Mouse (Mus musculus): ENCODE results near the gene Taf11. TPM values are rescaled to one million over a fixed set of nuclear protein-coding genes. Genes with fewer than 3 reads are reported as not detected.
A peak's percentile ranks its signal among the peaks of the same experiment; 100 is the strongest.

Taf11 gene
- polyA plus RNA-seq, 1 experiment = 38.4 TPM

DNA sequence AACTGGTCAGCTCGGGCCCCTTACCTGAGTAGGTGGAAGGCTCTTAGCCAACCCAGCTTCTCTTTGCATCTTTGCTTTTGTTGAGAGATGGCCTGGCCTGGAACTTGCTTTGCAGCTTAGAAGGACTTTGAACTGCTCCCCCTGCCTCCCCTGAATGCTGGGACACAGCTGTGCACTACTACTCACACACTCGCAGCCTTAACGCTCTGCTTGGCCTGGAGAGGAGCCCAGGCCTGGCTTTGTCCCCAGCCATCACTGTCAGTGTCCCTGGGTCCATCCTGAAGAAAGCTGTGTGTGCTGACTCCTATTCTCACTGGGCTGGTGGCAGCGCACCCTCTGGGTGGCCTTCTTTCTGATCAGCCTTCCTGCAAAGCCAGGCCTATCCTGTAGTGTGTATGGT is 11.0 kb upstream of the Taf11 start:
- Histone ChIP-seq H3ac (ENCODE audit: control insufficient read depth, insufficient read length, low read depth) (no peak overlapping the region), H3K36me3 (ENCODE audit: control insufficient read depth, insufficient read depth) (no peaks in the 10 kb centered on the region), H3K27me3 (ENCODE audit: control insufficient read depth, insufficient read depth, insufficient read length) (no peaks in the 10 kb centered on the region), H3K4me3 (ENCODE audit: insufficient read depth, poor library complexity, severe bottlenecking) (no peak overlapping the region), H3K79me2 (ENCODE audit: control insufficient read depth, insufficient read depth) (peaks cover 9% of the 10 kb centered on the region), H3K79me3 (ENCODE audit: low read depth) (peaks cover 3% of the 10 kb centered on the region)
- no peak for TF ChIP-seq MAX (IDR thresholded peaks at IDR 0.05)
- no peak for TF ChIP-seq FOSL1 (IDR thresholded peaks at IDR 0.05; ENCODE audit: insufficient read depth, low read length, poor library complexity, severe bottlenecking)
- TF ChIP-seq USF1 (IDR thresholded peaks at IDR 0.05; ENCODE audit: low read depth) = no peak
- no peak for TF ChIP-seq MYOG (IDR thresholded peaks at IDR 0.05; ENCODE audit: control insufficient read depth, extremely low read depth, insufficient read length)
- TF ChIP-seq MYOD1 (IDR thresholded peaks at IDR 0.05; ENCODE audit: control insufficient read depth, insufficient read length, low read depth) = no peak
- no peak for TF ChIP-seq CEBPB (IDR thresholded peaks at IDR 0.05; ENCODE audit: low read depth)

DNA sequence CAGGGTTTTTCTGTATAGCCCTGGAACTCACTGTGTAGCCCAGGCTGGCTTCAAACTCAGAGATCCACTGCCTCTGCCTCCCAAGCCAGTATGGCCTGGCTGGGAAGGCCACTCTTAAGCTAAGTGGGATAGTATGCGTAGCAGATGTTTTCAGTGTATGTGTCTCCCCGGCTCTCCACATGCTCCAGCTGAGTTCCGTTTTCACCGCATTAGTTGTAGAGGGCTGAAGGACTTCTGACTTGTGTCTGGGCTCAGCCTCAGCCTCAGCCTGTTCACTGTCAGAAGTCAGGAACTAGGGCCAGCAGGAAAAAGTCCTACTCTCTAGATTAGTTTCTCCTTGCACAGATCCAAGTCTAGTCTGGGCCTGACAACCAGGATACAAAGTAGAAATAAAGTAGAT is 6.7 kb upstream of the Taf11 start:
- H3K79me2 ChIP-seq (ENCODE audit: control insufficient read depth, insufficient read depth) = peaks cover 32% of the 10 kb centered on the region
- H3K79me3 ChIP-seq (ENCODE audit: low read depth) = peaks cover 5% of the 10 kb centered on the region
- H3K27me3 ChIP-seq (ENCODE audit: control insufficient read depth, insufficient read depth, insufficient read length) = no peaks in the 10 kb centered on the region
- TF ChIP-seq MYOD1 (IDR thresholded peaks at IDR 0.05; ENCODE audit: control insufficient read depth, insufficient read length, low read depth) = no peak
- TF ChIP-seq CTCF (IDR thresholded peaks at IDR 0.05; ENCODE audit: control insufficient read depth, insufficient read depth, insufficient read length) = no peak
- no peak for TF ChIP-seq MYOG (IDR thresholded peaks at IDR 0.05; ENCODE audit: control insufficient read depth, extremely low read depth, insufficient read length)
- TF ChIP-seq MAX (IDR thresholded peaks at IDR 0.05) = no peak
- no peak for TF ChIP-seq FOSL1 (IDR thresholded peaks at IDR 0.05; ENCODE audit: insufficient read depth, low read length, poor library complexity, severe bottlenecking)
- H3K4me3 ChIP-seq (ENCODE audit: insufficient read depth, poor library complexity, severe bottlenecking) = no peak overlapping the region
- no peak overlapping the region for H3ac ChIP-seq (ENCODE audit: control insufficient read depth, insufficient read length, low read depth)
- peaks cover 4% of the 10 kb centered on the region for H3K36me3 ChIP-seq (ENCODE audit: control insufficient read depth, insufficient read depth)

DNA sequence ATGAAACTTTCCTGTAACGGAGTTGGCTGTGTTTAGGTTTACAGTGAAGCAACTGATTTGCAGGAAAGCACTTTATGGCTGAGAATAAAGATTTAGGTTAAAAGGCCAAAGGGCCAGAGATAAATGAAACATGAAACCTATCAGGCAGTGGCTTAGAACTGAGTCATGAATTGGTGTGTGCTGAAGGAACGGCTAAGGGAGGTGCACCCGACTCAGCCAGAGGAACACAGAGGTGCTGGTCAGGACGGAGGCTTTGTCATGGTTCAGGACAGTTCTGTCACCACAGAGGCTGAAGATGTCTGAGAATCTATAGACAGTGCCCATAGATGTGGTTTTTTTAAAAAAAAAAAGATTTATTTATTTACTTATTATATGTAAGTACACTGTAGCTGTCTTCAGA is 5.1 kb upstream of the Taf11 start:
- peaks cover 12% of the 10 kb centered on the region for H3K79me3 ChIP-seq (ENCODE audit: low read depth)
- peaks cover 47% of the 10 kb centered on the region for H3K79me2 ChIP-seq (ENCODE audit: control insufficient read depth, insufficient read depth)
- H3K4me3 ChIP-seq (ENCODE audit: insufficient read depth, poor library complexity, severe bottlenecking) = no peak overlapping the region
- H3K36me3 ChIP-seq (ENCODE audit: control insufficient read depth, insufficient read depth) = peaks cover 4% of the 10 kb centered on the region
- TF ChIP-seq FOSL1 (IDR thresholded peaks at IDR 0.05; ENCODE audit: insufficient read depth, low read length, poor library complexity, severe bottlenecking) (no peak), MYOG (IDR thresholded peaks at IDR 0.05; ENCODE audit: control insufficient read depth, extremely low read depth, insufficient read length) (no peak), MAX (IDR thresholded peaks at IDR 0.05) (no peak), USF1 (IDR thresholded peaks at IDR 0.05; ENCODE audit: low read depth) (no peak), MYOD1 (IDR thresholded peaks at IDR 0.05; ENCODE audit: control insufficient read depth, insufficient read length, low read depth) (no peak), CTCF (IDR thresholded peaks at IDR 0.05; ENCODE audit: control insufficient read depth, insufficient read depth, insufficient read length) (no peak), CEBPB (IDR thresholded peaks at IDR 0.05; ENCODE audit: low read depth) (no peak)
- H3K27me3 ChIP-seq (ENCODE audit: control insufficient read depth, insufficient read depth, insufficient read length) = no peaks in the 10 kb centered on the region
- H3ac ChIP-seq (ENCODE audit: control insufficient read depth, insufficient read length, low read depth) = no peak overlapping the region

DNA sequence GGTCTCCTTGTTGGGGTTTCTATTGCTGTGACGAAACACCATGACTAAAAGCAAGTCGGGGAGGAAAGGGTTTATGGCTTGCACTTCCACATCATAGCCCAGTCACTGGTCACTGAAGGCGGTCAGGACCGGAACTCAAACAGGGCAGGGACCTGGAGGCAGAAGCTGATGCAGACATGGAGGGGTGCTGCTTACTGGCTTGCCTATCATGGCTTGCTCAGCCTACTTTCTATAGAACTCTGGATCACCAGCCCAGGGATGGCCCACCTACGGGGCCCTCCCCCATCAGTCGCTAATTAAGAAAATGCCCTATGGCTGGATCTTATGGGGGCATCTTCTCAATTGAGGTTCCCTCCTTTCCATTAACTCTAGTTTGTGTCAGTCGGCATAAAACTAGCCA is 1.7 kb upstream of the Taf11 start:
- Histone ChIP-seq H3K79me2 (ENCODE audit: control insufficient read depth, insufficient read depth) (peaks cover 61% of the 10 kb centered on the region), H3K36me3 (ENCODE audit: control insufficient read depth, insufficient read depth) (peaks cover 4% of the 10 kb centered on the region), H3K79me3 (ENCODE audit: low read depth) (peaks cover 19% of the 10 kb centered on the region), H3K4me3 (ENCODE audit: insufficient read depth, poor library complexity, severe bottlenecking) (no peak overlapping the region), H3ac (ENCODE audit: control insufficient read depth, insufficient read length, low read depth) (no peak overlapping the region), H3K27me3 (ENCODE audit: control insufficient read depth, insufficient read depth, insufficient read length) (no peaks in the 10 kb centered on the region)
- TF ChIP-seq FOSL1 (IDR thresholded peaks at IDR 0.05; ENCODE audit: insufficient read depth, low read length, poor library complexity, severe bottlenecking) (no peak), MYOG (IDR thresholded peaks at IDR 0.05; ENCODE audit: control insufficient read depth, extremely low read depth, insufficient read length) (no peak), MAX (IDR thresholded peaks at IDR 0.05) (no peak), MYOD1 (IDR thresholded peaks at IDR 0.05; ENCODE audit: control insufficient read depth, insufficient read length, low read depth) (no peak), CEBPB (IDR thresholded peaks at IDR 0.05; ENCODE audit: low read depth) (no peak), USF1 (IDR thresholded peaks at IDR 0.05; ENCODE audit: low read depth) (no peak), CTCF (IDR thresholded peaks at IDR 0.05; ENCODE audit: control insufficient read depth, insufficient read depth, insufficient read length) (no peak)

DNA sequence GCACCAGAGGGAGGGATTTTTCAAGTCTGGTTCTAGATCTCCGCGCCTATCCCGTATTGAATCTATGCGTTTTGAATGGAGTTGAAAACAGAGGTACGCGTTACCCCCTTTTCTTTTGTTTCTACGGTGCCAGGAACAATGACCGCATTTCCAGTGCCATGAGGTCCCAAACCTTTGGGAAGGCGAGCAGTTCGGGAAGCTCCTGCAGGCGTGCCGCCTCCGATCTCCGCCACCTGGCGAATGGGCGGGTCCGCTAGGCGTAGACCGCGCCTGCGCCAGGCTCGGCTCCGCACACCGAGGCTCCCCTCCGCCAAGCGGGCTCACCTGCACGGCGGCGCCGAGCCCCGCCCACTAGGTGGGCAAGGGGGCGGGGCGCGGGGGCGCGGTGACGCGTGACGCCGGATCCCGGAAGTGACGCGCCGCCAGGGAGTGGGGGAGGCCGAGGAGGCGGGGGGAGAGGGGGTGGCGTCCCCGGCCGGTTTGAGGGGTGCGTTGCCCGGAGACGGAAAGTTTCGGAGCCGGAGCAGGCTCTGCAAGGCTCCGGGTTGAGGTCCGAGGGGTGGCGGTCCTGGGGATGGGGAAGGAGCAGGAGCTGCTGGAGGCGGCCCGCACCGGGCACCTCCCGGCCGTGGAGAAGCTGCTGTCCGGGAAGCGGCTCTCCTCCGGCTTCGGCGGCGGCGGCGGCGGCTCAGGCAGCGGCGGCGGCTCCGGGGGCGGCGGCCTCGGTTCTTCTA is 589 bp downstream of the Taf11 start, which contains the start of gene Anks1:
TSS of gene Anks1 (plus strand) at position 419 of the 734 bp plus-strand sequence.
- no peak for TF ChIP-seq FOSL1 (IDR thresholded peaks at IDR 0.05; ENCODE audit: insufficient read depth, low read length, poor library complexity, severe bottlenecking)
- no peak for TF ChIP-seq MYOG (IDR thresholded peaks at IDR 0.05; ENCODE audit: control insufficient read depth, extremely low read depth, insufficient read length)
- no peak for TF ChIP-seq CEBPB (IDR thresholded peaks at IDR 0.05; ENCODE audit: low read depth)
- TF ChIP-seq MAX (IDR thresholded peaks at IDR 0.05) = no peak
- TF ChIP-seq CTCF (IDR thresholded peaks at IDR 0.05; ENCODE audit: control insufficient read depth, insufficient read depth, insufficient read length) = no peak
- no peak for TF ChIP-seq MYOD1 (IDR thresholded peaks at IDR 0.05; ENCODE audit: control insufficient read depth, insufficient read length, low read depth)
- TF ChIP-seq USF1 (IDR thresholded peaks at IDR 0.05; ENCODE audit: low read depth) = no peak
- Histone ChIP-seq H3K27me3 (ENCODE audit: control insufficient read depth, insufficient read depth, insufficient read length) (no peaks in the 10 kb centered on the region), H3K79me2 (ENCODE audit: control insufficient read depth, insufficient read depth) (peaks cover 67% of the 10 kb centered on the region), H3K79me3 (ENCODE audit: low read depth) (peaks cover 26% of the 10 kb centered on the region), H3K36me3 (ENCODE audit: control insufficient read depth, insufficient read depth) (peaks cover 13% of the 10 kb centered on the region), H3K4me3 (ENCODE audit: insufficient read depth, poor library complexity, severe bottlenecking) (peak within 1 kb of the TSS; percentile 95), H3ac (ENCODE audit: control insufficient read depth, insufficient read length, low read depth) (peak within 1 kb of the TSS; percentile 82)

All from C2C12 (cell line).